Mouse (Mus musculus) lung, adult 2 months (tissue): ENCODE results near the gene Zfp758.

ENCODE experiments used
- CTCF ChIP-seq: fragments of 200-500 bp; IDR thresholded peaks from 2 replicates; pipeline ENCODE4 v1.5.1; 2011; ENCODE audit warnings: mild to moderate bottlenecking, low read length, control low read depth; ENCODE audit not compliant: insufficient read depth
- POLR2A ChIP-seq: fragments of 200-500 bp; IDR thresholded peaks from 2 replicates; pipeline ENCODE4 v1.6.1; 2011; ENCODE audit warnings: low read depth, mild to moderate bottlenecking, control low read depth, low read length, borderline replicate concordance; ENCODE audit errors: extremely low read depth

DNA sequence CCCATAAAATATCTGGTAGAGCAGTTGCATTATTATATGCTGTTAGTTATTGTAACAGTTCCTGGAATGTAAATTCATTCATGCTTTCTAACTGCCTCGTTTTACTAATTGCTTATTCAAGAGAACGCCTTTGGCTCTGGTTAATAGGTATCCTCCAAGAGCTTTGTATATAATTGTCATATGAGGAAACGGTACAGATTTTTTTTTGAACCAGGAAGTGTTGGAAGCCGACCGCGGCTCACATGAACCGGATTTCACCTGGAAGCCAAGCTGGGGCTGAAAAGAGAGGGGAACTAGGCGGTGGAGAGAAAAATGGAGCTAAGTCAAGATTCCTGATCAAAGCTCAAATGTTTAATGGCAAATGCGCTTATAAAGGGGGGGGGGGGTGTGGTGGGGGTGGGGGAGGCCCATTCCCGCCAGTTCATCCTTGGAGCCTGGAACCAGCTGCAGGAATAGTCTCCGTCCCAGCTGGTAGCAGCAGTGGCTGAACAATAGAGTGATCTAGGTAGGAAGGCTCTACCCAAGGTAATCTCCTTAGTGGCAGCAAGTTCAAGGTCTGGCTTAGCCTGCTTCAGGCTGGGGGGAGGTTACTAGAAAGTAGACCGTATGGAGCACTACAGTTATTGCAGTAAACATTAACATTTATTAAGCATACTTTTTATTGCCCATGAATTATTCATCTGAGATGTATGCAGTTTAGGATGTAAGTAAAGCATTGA lies 63.5 kb downstream of the Zfp758 start:
- TF ChIP-seq POLR2A (no peak), CTCF (no peak)
